Mouse (Mus musculus) ES-E14 (cell line): Measurements from ENCODE around the gene Arhgap19.

Source experiments
- CHD2 ChIP-seq: IDR thresholded peaks from 2 replicates; pipeline ENCODE4 v1.6.1; 2014; ENCODE audit warnings: mild to moderate bottlenecking, low read depth, low read length, inconsistent platforms
- ZC3H11A ChIP-seq: IDR thresholded peaks from 2 replicates; pipeline ENCODE4 v1.6.1; 2012; ENCODE audit warnings: low read depth, mild to moderate bottlenecking, inconsistent platforms, low read length, borderline replicate concordance

DNA sequence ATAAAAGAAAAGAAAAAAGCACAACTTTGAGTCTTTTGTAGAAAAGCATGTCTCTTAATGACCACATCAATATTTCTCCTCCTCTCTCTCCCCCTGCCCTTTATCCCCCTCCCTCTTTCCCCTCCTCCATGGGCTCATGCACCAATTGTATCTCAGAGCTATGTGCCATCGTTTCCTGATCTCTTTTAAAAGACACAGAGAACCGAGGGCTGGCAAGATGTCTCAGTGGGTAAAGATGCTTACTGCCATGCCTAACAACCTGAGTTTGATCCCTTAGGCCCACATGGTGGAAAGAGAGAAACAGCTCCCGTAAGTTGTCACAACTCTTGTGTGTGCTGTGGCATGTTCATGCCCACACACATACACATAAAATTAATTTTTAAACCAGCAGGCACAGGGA is 34.9 kb upstream of the Arhgap19 start:
- TF ChIP-seq CHD2 (no peak), ZC3H11A (no peak)
